Mouse (Mus musculus) cerebellum, adult 9-11 months (tissue): ENCODE data around the gene Adam1b.

Source experiments
- DNase-seq: peaks from one replicate; pipeline ENCODE4 v3.0.0; 2022

Gene Adam1b

DNA sequence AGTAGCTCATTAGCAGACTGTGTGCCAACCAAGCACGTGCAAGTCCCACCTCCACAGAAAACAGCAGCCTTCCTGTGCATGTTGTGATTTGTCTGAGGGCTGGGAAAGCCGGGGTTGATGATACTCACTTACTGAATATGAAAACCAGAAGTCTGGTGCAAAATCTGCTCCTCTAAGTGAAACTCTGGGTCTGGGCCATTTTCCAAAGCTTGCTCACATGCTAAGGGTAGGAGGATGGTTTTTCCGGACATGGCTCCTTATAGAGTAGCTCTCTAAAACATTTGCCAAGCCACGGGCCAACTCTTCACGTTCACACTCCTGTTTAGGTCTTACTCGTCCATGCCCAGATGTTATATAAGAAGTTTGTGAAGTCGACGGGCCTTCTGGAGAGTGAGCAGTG is 9.9 kb downstream of the Adam1b start:
- DNase-seq, result no peak

DNA sequence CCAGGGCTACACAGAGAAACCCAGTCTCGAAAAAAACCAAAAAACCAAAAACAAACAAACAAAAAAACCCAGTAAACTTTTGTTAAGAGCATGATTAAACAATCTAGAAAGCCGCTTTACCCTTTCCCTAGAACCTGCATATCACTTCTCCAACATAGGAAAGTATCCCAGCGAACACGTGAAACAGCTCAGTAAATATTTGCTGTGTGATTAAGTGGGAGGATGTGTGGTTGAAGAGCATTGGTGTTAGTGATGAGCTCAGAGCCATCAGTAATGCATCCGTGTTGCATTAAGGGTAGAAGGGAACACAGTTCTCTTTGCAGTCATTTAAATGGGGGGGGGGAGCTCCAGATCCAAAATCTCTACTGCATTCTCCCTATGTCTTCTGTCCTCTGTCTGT is 18.4 kb downstream of the Adam1b start:
- no peak for DNase-seq

- DNase-seq, result peak; percentile 12
Observed at GRCm38 (mm10) chr5:121477680-121478079, 25.6 kb downstream of the Adam1b start.

DNA sequence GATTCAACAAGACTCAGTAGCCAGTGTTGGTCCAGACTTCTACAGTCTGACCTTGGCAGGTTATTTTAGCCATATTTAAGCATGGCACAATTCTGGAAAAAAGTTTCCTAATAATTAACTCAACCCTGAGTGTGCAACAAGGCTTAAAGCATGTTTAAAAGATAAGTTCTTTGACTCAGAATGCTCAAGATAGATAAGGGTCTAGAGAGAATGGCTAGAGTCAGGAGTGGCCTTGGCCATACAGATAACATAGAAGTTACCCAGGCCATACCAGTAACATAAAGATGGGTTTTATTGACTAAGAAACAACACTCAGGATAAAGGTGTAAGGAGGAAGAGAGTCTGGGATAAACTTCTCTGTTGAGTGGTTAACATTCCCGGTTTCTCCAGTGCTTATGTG is 27.2 kb downstream of the Adam1b start:
- no peak for DNase-seq

GRCm38 (mm10) chr5:121474610-121475009 is 28.6 kb downstream of the Adam1b start:
- no peak for DNase-seq

- no peak for DNase-seq
Observed at GRCm38 (mm10) chr5:121472411-121472810, 30.8 kb downstream of the Adam1b start.

DNA sequence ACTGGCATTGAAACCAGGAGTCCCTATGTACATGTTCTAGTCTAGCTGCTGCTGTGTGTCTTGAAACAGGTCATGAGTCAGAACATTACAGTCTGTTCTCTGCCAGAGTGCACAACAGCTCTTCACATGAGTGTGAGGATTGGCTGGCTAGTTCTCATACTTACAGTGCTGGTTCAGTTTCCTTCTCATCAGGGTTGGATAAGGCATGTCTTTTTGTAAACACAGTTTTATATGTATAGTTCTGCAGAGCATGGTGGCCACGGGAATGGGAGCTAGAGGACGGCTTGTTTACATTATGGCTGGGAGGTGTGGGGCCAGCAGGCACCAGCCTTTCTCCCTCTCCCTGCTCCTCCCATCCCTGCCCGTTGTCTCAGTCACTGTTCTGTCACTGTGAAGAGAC is 33.7 kb downstream of the Adam1b start:
- DNase-seq, result no peak

- no peak for DNase-seq
Observed at GRCm38 (mm10) chr5:121463601-121464250, 39.5 kb downstream of the Adam1b start.

- DNase-seq, result no peak
Observed at GRCm38 (mm10) chr5:121462967-121463366, 40.3 kb downstream of the Adam1b start.

DNA sequence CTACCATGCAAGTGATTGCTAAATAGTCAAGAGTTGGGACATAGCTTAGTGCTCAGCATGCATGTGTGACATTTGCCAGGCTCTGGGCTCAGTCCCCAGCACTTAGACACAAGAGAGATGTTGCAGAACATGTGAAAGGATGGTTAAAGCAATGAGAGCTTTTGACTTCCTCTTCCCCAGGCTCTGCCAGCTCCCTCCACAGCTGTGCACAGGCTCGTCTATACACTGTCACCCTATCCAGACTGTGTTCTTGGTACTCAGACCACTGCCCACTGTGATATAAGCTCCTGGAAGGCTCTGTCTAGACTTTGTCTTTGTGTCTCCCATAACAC is 41.1 kb downstream of the Adam1b start:
- no peak for DNase-seq

GRCm38 (mm10) chr5:121461339-121462170 is 41.7 kb downstream of the Adam1b start:
- no peak for DNase-seq

DNA sequence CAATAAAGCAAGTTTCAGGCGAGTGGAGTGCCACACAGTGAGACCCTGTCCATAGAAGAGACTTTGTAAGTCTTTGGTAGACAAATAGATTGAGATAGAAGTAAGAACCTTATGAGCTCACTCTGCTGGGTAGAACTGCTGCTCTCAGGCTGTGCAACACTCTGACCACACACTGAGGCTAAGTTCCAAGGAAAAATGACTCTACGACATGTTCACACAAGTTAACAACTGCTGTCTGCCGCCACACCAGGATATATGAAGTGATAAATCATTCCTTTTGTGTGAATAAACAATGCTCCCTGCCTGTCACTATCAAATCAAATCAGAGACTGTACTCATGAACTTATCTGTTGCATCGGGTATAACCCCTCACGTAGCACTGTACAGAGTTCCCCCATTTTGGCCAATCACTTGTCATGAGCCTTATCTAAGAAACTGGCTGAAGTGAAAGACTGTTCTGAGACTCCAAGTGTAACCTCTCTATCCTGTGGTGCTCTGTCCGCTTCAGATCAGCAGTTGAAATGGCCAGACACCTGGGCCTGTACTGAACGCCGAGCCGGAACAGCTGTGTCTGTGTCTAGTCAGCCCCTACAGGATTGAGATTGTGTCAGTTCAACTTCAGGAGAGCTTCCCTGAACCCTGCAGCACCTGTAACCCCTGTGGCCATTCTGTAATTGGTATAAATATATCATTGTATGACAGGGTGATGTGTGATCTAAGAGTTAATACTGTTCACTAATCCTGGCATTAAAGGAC is 47.5 kb downstream of the Adam1b start:
- no peak for DNase-seq

GRCm38 (mm10) chr5:121454503-121454782 is 48.8 kb downstream of the Adam1b start:
- no peak for DNase-seq

GRCm38 (mm10) chr5:121453743-121454502 is 49.3 kb downstream of the Adam1b start:
- DNase-seq, result peak; percentile 39

DNA sequence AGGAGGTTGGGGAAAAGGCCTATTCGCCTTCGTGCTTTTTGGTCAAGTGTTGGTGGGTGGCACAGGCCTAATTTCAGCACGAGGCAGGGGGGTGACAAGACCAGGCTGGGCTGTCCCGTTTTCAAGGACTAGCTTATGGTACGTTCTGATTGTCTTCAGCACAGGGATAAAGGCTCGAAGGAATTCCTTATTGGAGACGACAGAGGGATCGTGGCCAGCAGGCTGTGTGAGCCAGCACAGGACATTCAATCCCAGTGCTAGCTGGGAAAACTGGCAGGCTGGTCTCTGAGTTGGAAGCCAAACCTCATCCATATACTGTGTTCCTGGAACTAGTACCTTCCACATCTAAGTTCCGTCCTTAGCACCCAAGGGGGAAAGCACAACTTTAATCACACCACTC is 50.3 kb downstream of the Adam1b start:
- no peak for DNase-seq

- DNase-seq, result peak; percentile 99
Observed at GRCm38 (mm10) chr5:121452026-121452869, 51.0 kb downstream of the Adam1b start, which contains the start of gene Erp29. Erp29 (minus strand) TSS chr5:121452506.

GRCm38 (mm10) chr5:121451644-121452025 is 51.6 kb downstream of the Adam1b start, which contains the start of gene Tmem116:
Tmem116 (plus strand) TSS chr5:121451893.
- peak; percentile 62 for DNase-seq

DNA sequence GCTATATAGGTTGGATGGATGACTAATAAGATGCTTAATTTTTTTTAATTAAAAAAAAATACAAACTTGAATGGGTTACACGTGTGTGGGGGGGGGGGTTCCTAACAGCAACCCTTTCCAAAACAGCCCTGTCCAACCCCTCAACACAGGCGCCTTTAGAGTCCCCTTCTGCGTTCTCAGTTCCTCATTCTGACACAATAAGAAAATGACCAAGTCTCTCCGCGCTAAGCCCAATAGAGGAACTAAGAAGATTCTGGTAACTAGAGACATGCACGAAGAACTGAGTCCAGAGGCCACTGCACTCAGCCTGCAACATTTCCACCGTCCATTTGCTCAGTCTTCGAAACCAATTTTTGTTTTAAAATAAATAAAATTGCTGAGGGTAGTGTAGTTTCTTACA is 52.0 kb downstream of the Adam1b start:
- peak; percentile 14 for DNase-seq

GRCm38 (mm10) chr5:121450476-121450875 is 52.8 kb downstream of the Adam1b start:
- DNase-seq, result peak; percentile 16
